Mouse (Mus musculus) kidney, postnatal 14 days (tissue): ENCODE measurements at regions not wholly inside any gene's neighbourhood (a gene's known extent, or its start where the extent isn't known, plus 50 kb on each side); places are given as distances from the start of the nearest gene placed in this dataset.
A peak's percentile ranks its signal among the peaks of the same experiment; 100 is the strongest.

ENCODE experiments used
- DNase-seq: peaks from one replicate; pipeline ENCODE4 v3.0.0; 2022; ENCODE audit warnings: mixed read lengths

DNA sequence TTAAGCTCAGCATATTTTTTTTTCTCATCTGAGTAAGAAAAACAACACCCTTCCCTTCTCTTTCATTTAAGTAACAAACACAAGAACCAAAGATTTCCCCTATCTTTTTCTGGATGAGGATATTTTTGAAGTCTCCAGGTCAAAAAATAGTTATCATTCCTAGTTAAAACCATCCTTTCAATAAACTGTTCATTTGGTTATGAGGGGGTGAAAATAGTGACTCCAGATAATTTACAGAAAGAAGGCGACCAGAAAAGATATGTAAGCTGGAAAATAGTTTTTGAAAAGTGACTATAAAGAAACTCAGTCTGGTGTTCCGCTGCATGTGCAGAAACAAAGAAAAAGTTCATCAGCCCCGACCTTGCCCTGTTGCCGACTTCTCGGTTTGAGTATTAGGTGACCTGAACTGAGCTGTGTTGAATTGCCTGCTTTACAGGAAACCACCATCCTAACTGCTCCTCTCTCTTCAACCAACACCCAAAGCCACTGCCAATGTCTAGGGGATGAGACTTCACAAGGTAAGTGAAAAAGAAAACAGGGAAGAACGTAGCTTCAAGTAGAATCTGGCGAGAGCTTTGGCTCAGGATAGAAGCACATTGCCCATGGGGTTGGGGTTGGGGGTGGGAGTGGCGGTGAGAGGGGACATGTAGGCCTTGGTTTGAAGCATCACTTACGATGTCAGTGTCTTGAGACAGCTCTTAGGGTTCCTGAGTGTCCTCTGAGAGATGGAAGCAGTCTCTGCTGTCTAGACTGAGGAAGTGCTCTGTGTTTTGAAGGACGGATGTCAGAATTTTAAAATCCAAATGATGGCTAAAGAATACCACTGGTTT is 104.6 kb downstream of the Ube2e3 start:
- no peak for DNase-seq

DNA sequence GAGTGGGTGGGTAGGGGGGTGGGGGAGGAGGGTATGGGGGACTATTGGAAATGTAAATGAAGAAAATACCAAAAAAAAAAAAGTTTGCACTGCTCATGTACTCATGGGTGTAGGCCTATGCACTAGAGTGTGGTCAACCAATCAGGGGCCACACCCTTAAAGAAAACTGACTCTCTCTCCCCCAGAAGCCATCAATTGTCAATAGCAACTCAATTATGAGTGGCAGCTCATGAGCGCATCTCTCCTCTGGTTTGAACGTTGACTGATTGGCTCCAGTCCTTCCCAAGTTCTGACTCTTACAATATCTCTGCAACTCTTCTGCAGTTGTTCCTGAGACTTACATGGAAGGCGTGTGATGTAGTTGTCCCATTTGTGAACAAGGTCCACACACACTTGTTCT is 105.9 kb downstream of the Ube2e3 start:
- no peak for DNase-seq

DNA sequence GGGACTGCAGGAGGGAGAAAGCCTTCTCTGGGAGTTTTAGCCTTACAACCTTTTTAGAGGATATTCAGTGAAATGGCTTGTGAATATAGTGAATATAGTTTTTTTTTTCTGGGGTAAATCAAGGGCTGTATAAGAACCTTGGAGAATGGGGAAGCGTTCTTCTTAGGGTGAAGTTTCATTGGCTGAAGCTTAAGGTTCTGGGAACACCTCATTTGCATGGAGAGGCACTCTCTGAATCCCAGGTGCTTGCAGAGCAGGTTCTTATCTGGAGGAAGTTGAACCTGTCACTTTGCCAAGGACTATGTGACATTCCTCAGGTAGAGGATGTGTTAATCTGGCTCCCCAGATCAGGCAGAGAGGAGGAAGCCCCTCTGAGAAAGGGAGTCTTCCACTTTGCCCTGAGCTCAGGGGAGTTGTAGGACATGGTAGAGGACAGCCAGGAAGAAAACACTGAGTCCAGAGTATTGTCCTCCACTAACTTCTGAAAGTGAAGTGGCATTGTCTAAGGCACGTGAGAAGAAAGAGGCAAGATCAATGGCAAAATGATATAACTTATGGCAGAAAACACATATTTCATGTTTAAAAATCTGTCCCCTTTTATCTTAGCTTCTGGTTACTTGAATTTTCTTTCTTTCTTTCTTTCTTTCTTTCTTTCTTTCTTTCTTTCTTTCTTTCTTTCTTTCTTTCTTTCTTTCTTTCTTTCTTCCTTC is 106.9 kb downstream of the Ube2e3 start:
- DNase-seq = no peak

DNA sequence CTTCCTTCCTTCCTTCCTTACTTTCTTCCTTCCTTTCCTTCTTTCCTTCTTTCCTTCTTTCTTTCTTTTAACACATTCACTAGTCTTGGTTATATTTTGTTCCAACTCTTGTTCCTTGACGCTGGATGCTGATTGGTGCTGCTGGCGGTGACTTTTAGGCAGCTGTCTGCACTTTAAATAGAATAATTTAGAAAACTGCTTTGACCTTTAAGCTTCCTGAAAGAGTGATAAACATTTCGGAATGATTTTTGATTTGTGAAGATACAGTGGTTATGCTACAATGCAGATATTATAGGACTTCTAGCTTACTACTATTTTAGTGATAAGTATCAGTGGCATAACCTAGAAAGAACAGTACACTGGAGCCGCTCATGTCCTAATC is 107.5 kb downstream of the Ube2e3 start:
- DNase-seq = no peak

DNA sequence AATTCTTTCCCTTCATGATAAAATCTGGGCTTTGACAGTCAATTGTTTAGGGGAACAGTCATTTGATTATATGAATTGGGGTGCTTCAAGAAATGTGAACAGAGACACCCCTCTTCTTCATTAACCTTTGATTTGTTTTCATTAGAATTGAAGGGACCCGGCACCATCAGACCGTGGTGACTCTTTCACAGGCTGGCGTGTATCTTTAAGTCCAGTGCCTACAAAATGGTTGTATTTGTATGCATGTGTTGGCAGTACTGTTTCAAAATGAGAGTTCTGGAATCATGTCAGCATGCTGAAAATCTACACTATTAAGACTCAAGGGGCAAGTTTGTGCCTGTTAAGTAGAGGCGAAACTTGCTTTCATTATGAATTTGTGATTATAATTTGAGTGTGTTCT is 108.2 kb downstream of the Ube2e3 start:
- no peak for DNase-seq

DNA sequence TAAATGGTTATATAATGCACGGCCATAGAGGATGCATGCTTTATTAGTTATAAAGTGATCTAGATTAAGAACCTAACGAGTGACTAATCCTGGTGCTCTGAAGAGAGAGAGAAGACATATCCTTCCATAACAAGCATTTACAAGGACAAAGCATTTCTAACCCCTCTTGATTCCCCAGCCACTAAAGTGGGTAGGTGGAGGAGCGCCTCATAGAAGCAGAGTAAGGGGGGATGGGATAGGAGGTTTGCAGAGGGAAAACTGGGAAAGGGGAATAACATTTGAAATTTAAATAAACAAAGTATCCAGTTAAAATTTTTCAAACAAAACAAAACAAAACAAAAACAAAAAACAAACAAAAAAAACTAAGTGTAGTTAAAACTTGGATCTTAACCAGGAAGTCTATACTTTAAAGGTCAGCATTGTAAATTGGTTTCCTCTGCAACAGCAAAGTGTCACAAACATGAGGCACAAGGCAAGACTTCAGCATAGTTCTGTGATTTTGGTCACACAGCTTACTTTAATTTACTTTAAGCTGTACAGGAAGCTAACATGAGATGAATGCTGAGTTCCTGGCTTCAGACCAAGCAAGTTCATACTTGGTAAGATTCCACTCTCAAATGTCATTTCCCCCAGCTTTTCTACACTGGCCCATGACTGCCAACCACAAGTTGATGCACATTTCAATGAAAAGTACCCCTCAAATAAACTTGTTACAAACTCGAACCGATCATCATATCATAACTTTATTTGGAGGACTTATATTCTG is 109.9 kb downstream of the Ube2e3 start:
- peak; percentile 52 for DNase-seq

DNA sequence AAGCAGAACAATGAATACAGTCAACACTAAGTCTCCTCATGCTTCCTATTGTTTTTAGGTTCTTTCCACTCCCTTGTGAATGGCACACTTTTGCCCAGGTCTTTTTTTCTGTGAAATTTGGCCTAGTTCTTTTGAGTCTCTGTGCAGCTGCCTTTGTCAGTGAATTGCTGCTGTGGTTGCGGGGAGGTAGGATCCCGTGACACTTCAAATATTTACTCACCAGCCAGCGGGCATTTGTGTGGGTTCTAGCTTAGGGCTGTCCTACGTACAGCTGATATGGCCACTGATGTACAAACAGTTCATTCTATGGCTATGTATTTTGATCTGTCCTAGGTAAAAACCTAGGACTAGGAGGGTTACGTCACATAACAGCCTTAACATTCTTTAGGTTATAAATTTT is 112.1 kb downstream of the Ube2e3 start:
- no peak for DNase-seq

DNA sequence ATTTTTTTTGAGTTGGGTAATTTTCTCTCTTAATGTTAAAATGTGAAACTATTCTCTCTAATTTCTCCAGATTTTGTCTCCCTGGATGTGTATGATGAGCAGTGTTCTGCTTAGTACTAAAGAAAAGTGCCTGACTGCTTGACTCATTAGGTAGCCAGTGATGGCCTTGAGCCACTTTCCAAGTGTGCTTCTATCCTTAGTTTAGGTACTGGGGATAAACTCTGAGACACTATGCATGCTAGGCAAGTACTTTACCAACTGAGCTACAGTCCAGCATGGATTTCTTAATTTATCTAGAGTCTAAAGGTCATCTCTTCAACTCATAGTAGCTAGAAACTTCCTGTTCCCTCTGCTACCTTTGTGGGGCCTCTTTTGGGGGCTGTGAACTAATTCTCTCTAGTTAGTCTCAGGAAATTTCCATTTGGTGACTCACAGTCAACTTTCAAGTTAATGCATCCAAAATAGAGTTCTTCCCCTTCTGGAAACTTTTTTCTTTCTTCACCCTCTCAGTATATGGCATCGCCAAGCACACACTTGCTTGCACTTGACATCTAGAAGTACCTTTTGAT is 112.8 kb downstream of the Ube2e3 start:
- no peak for DNase-seq

DNA sequence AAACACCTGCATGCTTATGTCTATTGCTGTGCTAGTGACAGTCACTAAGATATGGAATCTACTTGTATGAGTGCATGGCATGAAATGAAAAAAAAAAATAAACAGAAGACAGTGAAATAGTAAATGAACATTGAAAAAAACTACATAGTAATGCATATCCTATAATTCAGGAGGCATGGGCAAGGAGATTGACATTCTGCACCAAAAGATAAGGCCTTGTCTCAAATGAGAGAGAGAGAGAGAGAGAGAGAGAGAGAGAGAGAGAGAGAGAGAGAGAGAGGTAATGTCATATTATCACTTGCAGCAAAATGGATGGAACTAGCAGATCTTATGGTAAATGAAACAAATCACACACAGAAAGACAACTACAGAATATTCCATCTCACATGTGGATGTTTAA is 115.4 kb downstream of the Ube2e3 start:
- no peak for DNase-seq

DNA sequence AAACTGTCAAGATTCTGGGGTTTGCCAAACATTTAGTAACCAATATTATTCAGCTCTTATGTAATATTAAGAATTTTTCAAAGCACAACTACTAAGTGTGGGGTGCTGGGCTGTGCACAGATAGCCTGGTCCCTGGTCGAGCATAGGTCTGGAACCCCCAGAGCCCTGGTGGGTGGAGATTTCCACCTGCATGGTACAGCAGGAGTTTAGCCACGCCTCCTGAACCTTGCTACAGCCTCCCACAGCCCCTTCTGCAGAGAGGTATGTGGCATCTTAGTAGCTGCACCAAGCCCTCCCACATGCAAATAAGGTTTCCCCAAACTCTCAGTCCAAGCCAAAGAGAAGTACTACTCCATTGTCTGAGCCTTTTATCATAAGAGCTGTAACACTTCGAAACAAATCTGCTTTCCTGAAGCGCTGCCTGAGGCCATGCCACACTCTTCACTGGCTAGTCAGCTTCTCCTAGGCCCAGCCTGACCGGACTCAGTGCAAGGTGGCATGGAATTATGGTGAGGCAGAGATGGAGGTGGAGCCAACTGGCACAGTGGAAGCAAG is 116.1 kb downstream of the Ube2e3 start:
- DNase-seq = no peak

DNA sequence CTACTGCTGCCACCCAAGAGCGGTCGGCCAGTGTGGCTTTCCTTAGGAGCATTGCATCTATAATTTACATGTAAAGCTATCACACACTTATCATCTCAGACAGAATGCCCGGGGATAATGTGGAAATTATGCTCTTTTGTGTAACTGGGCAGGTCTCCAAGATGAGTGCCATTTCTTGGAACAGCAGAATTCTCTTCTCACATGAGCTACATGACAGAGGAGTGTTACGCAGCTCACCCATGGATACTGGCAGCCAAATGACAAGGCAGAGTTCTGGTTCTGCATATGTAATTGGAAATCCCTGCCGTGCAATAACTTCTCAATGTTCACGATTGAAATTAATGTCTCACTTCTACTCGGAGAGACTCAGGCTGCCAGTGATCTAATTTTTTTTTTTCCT is 119.1 kb downstream of the Ube2e3 start:
- no peak for DNase-seq

DNA sequence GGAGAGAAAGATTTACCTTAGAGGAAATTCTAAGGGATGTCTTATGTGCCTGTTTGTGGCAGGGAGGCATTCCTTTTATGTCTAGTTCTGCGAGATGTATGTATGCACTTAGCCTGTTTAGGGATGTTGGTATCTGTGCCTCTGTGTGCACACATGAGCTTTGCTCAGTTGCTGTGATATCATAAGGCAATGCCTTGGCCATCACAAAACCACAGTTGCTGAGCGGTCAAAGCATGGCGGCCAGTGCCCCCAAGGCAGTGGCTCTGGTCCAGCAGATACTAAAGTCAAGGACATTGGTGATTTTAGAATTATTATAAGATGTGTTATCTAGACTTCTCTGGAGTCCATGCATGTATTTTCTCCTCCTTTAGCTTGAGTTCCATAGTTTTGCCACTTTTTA is 119.5 kb downstream of the Ube2e3 start:
- no peak for DNase-seq

DNA sequence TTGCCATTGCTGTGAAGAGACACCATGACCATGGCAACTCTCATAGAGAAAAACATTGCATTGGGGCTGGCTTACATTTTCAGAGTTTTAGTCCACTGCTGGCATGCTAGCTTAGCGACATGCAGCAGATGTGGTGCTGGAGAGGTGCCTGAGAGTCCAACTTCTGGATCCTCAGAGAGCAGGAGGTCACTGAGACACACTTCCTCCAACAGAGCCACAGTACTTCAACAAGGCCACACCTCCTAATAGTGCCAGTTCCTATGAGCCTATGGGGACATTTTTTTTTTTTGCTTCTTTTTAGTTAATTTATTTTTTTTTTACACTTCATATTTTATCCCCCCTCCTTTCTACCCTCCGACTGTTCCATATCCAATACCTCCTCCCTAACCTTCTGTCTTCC is 120.3 kb downstream of the Ube2e3 start:
- no peak for DNase-seq

DNA sequence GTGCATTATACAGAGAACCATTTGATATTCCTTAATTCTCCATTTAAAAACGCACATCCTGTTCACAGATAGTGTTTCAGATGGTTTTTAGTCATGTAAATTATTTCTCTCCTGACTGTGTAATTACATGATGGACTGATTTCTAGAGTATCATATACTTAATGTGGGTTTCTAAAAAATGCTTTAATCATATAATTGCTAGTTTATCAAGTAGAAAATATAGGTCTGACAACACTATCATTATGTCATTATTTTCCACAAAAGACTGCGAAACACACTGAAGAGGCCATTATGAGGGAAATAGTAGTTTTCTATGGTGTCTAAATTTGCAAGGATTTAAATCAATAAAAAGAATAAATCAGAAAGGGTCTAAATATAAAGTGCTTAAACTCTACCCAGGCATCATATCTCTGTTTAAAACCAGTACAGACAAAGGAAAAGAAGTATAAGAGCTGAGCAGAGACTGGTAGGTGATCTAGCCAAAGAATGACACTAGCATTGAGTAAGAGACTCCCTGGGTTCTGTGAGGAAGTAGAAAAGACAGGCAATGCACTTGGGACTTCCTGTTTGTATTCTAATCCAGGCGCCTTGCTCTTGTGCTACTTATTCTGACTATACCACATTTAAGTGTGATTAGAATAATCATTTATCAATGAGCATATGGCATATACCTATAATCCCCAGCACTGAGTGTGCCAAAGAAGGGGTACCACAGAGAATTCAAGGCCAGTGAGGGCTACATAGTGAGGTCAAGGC is 127.1 kb downstream of the Ube2e3 start:
- DNase-seq = no peak

DNA sequence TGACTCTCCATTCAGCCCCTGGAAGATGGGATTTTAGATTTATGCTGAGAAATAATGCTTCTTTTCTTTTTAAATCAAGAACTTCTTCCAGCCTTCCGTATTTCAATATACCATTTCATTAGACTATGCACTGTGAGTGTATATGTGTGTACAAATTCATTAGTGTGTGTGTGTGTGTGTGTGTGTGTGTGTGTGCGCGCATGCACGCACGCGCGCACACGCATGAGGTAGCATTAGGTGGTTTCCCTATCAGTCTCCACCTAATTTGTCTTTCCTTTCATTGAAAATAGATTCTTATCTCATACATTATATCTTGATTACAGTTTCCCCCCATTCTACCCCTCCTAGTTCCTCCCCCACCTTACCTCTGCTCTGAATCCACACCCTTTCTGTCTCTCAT is 130.7 kb downstream of the Ube2e3 start:
- no peak for DNase-seq

DNA sequence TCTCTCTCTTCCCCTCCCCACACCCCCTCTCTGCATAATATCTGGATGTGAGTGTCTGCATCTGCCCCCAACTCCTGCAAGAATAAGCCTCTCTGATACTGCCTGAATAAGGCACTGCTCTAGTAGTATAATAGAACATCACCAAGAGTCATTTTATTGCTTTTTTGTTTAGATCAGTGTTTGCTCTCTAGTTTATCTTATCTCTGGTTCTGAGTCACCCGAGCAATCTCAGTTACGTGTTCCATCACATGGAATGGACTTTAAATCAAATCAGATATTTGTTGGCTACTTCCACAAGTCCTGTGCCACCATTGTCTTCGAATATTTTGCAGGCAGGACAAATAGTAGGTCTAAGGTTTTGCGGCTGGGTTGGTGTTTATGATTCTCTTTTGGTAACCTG is 131.5 kb downstream of the Ube2e3 start:
- DNase-seq = no peak

DNA sequence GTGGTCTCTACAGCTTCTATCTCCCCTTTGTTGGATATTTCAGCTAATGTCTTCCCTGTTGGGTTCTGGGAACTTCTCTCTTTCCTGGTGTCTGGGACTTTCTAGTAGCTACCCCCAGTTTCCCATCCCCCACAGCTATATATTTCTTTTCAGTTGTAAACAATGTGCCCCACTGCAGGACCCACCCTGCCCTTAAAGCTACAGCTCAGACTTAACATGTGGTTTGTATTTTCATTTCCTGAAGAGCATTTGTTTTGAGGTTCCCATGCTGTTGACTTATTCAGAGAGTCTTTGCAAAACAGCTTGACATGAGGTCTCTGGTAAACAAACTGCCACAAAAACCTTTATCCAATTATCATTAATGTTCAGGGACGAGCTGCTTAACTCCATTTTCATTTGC is 136.9 kb downstream of the Ube2e3 start:
- DNase-seq = no peak

DNA sequence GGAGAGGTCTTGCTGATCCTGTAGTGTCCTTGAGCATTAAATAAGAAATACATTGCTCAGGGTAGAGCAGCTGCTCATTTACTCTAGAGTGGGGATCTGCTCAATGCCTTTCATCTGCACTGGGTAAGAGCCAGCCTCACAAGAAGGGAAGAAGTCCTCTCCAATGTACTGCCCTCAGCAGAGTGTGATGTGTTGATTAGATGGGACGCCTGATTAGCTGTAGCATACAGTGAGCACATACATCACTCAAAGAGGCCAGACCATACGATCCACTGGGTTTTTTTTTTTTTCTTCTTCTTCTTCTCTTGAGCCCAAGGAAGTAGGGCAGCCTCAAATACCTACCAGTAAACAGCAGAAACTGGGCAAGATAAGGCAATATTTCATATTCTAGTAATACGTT is 140.7 kb downstream of the Ube2e3 start:
- DNase-seq = no peak

DNA sequence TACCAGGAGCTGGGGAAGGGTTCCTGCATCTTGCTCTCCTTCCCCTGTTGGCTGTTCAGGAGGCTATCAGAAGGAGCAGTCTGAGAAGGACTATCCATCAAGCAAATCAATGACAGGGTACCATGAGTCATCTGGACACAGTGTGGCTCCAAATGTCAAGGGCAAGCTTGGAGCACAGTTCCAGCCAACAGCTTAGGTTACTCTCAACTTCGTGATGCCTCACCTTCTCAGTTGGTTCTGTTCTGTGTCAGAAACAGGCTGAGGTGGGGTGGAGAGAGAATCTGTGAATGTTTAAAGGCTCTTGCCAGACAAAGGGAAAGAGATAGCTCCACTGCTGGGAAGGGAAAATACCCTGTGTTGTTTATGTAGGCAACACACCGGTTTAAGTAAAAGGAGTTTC is 141.9 kb downstream of the Ube2e3 start:
- no peak for DNase-seq

DNA sequence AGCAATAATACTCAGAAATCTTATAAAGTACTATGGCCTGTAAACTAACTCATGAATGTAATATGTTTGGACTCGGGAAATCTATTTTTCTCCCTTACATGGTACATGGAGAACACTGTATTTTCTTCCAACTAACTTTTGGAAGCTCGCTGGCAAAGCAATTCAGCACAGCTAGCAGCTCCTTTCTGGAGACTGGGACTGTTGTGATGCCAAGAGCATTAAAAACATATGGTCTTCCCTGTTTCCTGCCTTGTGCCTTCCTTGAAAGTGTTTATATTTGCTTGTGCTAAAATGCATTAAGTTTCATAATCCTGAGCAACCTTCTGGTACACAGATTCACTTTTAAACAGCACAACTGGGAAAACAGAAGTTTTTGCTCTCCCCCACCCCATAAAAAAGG is 142.3 kb downstream of the Ube2e3 start:
- DNase-seq = no peak

DNA sequence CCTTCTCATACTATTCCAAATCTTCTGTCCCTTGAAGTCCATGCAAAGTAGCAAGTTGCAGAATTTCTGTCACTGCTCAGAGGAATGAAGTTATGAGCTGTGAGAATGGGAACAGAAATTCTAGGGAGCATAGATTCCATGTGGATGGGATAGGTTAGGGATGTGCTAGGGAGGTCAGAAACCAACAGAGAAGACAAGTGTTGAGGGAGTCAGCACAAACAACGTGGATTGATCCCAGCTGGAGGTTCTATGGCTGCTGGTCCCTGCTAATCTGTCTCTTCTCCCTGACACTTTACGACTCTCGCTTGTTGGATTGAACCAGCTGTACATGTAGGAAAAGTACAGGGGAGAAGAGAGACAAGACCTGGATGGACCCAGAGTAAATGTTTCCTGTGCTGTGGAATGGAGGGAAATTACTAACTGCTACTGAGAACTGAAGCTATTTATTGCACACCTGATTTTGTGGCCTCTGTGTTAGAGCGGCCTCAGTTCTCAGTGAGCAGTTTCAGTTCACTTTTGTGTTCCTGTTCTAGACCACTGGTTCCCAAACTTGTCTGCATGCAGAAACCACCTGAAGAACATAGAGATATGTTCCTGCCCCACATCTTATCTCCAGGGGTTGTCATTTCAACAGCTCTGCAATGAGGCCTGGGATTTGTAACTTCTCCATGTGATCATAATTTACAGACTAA is 151.0 kb downstream of the Ube2e3 start:
- DNase-seq = peak; percentile 28

DNA sequence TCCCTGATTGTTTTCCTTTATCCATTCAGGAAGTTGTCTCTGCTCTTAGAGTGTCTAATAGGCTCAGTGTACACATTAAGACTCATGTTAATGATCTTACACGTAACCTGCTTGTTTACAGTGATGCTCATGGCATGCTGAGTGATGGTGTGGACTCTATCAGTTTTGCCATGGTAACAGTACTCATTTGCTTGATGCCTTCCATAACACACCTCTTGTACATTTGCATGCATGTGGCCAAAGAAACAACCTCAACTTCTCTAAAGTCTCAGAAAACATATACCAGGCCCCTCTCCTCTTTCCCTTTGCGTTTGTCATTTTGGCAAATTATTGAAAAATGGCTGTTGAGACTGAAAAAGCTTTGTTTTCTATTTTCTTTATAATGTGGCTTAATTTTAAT is 155.0 kb downstream of the Ube2e3 start:
- DNase-seq = no peak
